Mouse (Mus musculus) mouse embryonic stem cell (cell line): Measurements from ENCODE around the gene Ralgapa2.

Experiments used
- in situ Hi-C, 2 experiments: fragments of 300-500 bp; cut with MboI; formaldehyde crosslinking; loops; 1 replicate in 1 of 2; 3 replicates in 1 of 2; pipeline ENCODE4 v1.14.3; 2019 to 2020; ENCODE audit warnings: low sequenced_read_pairs in 2 of 2, low pct_unique_long_range_greater_than_20kb in 1 of 2, mixed read lengths in 1 of 2; ENCODE audit not compliant: unreplicated experiment in 1 of 2

The Ralgapa2 gene

GRCm38 (mm10) chr2:146400738-146401137 is 111.4 kb downstream of the Ralgapa2 start:
- in situ Hi-C loops, result loop anchor here (25.0 kb wide), 1 partner anchor 438 kb away; no protein-coding TSS in a partner anchor

DNA sequence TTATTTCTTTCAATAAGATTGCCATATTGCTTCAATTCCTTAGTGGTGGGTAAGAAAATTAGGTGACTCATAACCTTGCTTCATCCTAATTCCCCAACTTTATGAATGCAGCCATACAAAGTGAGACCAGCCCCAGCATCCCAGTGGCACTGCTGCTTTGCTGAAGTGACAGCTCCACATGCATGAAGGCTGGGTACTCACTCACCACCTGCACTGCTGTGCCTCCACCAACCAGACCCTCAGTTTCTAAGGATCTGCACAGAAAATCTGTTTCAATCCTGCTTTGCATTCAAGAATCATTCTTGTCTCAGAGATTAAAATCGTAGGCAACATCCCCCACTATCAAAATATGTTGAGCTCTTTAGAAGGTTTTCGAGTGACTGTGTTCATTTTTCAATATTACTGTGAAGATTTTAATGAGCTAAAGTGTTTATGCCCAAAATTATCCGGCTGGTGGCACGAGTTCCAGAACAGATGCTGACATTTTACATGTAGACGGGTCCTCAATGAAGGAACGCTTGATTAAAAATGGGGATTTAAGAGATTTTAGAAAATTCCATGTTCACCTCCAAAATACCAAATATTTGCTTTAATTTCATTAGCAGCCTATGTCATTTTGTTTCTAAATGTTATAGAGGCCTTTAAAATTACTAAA is 113.8 kb downstream of the Ralgapa2 start:
- in situ Hi-C loops, result no loop called here

DNA sequence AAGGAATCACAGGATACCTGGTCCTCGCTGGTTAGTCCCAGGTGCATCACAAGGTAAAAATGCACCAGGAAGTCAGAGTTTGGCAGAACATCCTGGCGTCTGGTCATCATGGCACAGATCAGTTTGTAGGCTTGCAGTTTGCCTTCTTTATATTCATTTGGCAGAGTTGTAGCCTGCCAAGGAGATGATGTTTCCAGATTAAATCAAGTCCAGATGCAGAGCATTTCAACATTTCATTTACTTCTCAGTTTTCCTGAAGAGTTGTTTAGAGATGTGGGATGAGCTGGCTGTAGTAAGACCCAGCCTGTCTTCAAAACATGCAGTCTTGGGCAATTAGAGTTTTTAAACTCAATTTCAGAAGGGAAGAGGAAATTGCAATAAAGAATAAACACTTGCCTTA is 124.9 kb downstream of the Ralgapa2 start:
- in situ Hi-C loops, result no loop called here

DNA sequence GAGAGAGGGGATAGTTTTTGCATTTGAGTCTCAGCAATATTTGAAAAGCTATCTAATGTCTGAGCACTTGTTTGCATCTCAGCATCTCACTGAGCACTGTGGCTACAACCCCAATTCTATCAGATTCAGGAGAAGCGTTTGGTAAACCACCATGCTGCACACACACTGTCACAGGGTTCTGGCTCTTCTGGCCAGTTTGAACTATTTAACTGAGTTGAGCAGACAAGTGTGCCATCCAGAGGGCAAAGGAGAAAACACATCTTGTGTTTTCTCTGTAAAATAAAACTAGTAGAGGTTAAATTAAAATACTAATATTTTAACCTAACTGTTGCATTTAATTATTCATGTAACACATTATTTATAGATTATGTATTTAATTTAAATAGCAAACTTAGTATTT is 127.6 kb downstream of the Ralgapa2 start:
- in situ Hi-C loops, result no loop called here

DNA sequence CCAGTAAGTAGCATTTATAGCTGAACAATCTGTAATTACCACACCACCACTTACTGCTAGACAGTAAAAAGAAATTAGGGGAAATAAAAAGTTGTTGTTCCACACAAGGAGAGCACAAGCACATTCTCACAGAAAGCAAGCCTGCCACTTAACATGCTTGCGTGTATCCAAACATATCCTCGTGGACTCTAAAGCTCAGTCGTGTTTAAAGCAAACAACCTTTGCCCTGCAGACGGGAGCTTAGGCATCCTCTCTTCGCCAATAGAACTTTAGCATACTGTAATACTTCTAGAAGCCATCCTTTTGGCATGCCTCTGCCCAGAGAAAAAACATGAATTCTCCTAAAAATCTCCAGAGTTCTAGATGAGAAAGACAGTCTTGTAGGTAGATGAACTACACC is 135.9 kb downstream of the Ralgapa2 start:
- in situ Hi-C loops, result no loop called here

DNA sequence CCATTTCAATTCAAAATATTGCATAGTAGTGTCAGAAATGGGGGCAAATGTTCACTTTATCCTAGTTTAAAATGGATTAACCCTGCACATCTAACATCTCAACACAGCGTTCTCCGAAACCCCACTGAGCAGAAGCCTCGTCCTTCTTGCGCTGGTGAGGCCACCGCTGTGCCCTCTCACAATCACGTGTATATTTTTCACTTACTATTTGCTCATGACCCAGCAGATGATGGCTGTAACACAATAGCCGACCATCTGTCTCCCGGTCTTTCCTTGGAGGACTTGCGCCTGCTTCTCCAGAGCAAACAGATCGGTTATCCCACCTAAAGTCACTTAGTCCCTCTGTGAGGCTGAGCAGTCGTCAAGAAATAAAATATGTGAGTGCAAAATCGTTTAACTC is 146.0 kb downstream of the Ralgapa2 start:
- in situ Hi-C loops, result no loop called here

GRCm38 (mm10) chr2:146365368-146365983 is 146.7 kb downstream of the Ralgapa2 start:
- in situ Hi-C loops, result no loop called here

DNA sequence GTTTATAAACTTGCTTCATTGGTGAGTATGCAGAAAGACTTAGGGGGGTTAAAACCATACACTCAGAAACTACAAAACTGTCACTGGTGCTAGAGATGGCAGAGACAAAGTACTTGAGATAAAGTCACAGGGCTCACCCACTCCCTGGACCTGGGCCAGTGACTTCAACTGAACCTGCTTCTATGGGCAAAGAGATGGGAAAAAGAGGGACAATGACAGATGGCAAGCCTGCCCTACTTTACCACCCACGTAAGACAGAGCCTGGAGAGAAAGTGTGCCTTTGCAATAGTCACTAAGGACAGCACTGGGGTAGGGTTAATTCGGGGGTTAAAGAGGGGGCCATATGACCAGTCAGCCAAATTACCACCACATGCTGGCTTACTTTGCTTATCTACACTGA is 148.7 kb downstream of the Ralgapa2 start:
- in situ Hi-C loops, result no loop called here

GRCm38 (mm10) chr2:146362932-146363331 is 149.2 kb downstream of the Ralgapa2 start:
- in situ Hi-C loops, result no loop called here

- in situ Hi-C loops, result no loop called here
Measured at GRCm38 (mm10) chr2:146361969-146362368, 150.2 kb downstream of the Ralgapa2 start.

DNA sequence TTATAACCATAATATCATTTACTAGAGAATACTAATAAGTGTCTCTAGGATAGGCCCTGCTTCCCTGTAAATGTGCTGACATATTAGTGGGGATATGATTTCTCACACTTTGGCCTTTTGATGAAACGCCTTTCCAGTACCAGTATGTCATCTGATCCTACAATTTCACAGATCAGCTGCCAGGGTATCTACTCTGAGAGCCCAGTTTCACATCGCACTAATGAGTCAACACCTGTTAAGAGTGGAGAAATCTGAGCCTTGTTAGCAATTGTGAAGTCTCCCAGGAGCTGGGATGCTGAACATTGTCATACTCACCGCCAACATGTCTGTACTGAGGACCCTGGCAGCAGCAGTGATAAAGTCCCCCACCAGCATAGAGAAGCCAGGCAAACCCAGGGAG is 151.1 kb downstream of the Ralgapa2 start:
- in situ Hi-C loops, result no loop called here

DNA sequence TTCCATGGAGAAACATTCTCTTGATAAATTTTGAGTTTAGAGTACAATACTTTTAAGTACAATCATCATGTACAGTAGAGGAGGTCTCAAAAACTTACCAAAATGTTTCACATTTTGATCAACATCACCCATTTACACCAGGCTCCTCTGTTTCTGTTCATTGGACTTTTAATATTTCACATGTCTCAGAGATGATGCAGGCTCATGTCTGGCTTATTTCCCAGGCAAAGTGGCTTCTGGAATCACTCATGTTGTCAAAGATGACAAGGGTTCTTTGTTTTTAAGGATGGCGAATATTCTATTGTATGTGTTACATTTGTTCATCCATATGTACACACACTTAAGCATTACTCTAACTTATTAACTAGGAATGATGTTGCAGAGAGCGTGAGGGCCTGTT is 152.5 kb downstream of the Ralgapa2 start:
- in situ Hi-C loops, result no loop called here

GRCm38 (mm10) chr2:146356524-146356923 is 155.6 kb downstream of the Ralgapa2 start:
- in situ Hi-C loops, result no loop called here

GRCm38 (mm10) chr2:146350230-146350629 is 161.9 kb downstream of the Ralgapa2 start:
- in situ Hi-C loops, result no loop called here

DNA sequence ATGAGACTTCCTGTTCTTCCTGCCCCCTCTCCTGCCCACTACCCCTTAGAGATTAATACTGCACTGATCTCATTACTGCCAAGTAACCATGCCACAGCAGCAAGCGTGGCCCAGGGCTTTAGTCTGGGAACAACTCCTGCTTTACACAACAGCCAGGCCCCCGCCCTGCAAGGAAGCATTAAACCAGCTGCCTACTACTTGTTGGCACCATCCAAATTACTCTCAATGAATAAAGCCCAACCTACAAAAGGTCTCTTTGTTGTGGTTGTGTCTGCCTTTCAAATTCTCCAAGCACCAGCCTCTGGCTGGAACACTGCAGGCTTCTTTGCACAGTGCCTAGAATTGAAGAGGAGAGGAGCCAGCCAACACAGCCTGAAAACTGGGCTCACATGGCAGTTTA is 164.2 kb downstream of the Ralgapa2 start:
- in situ Hi-C loops, result no loop called here

GRCm38 (mm10) chr2:146340090-146340489 is 172.1 kb downstream of the Ralgapa2 start:
- in situ Hi-C loops, result no loop called here

- in situ Hi-C loops, result no loop called here
Measured at GRCm38 (mm10) chr2:146337540-146337939, 174.6 kb downstream of the Ralgapa2 start.

- in situ Hi-C loops, result no loop called here
Measured at GRCm38 (mm10) chr2:146331894-146332476, 180.2 kb downstream of the Ralgapa2 start.

DNA sequence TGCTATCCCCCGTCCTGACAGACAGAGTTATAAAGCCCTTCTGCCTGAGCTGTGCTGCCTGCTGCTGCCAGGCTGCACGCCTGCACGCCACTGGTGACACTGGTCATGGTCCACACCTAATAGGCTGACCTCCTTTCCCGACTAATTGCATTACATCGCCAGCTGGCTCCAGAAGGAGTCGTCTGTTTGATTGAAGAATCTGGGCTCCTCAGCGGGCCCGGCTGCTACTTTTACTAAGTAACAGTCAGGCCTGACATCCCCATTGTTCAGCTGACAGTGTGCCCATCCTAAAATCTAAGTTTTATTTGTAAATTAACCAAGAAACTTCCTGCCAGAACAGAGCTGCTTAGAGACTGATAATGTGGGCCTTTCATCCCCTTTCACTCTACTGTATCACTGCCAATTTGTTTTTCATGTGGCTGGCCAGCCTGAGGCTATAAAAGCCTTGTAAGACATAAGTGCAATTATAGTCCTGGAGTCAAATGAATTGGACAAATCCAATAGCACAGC is 181.3 kb downstream of the Ralgapa2 start:
- in situ Hi-C loops, result no loop called here

GRCm38 (mm10) chr2:146330101-146330500 is 182.0 kb downstream of the Ralgapa2 start:
- in situ Hi-C loops, result no loop called here
